Mouse (Mus musculus) small intestine, adult 2 months (tissue): ENCODE measurements around the gene Col2a1. TPM values are rescaled to one million over a fixed set of nuclear protein-coding genes. Genes with fewer than 3 reads are reported as not detected.

Source experiments
- H3K27ac ChIP-seq: fragments of 200-500 bp; 2 replicates; pipeline ENCODE4 v1.5.1; 2012; ENCODE audit warnings: low read depth, low read length, control low read depth, inconsistent platforms; ENCODE audit not compliant: insufficient read depth
- H3K27me3 ChIP-seq: fragments of 200-500 bp; 2 replicates; pipeline ENCODE4 v1.6.1; 2012; ENCODE audit warnings: mild to moderate bottlenecking, moderate library complexity, low read length, inconsistent platforms; ENCODE audit not compliant: control insufficient read depth, insufficient read depth
- H3K36me3 ChIP-seq: fragments of 200-500 bp; 2 replicates; pipeline ENCODE4 v1.6.1; 2012; ENCODE audit warnings: mild to moderate bottlenecking, low read length, control low read depth, inconsistent platforms; ENCODE audit not compliant: control insufficient read depth, insufficient read depth
- H3K4me1 ChIP-seq: fragments of 200-500 bp; 2 replicates; pipeline ENCODE4 v1.6.1; 2012; ENCODE audit warnings: low read length, inconsistent platforms, mixed read lengths; ENCODE audit not compliant: control insufficient read depth, insufficient read depth, insufficient read length
- H3K4me3 ChIP-seq: fragments of 200-500 bp; 2 replicates; pipeline ENCODE4 v1.5.1; 2012; ENCODE audit warnings: low read depth, mild to moderate bottlenecking, control low read depth, inconsistent platforms, low read length, moderate library complexity
- CTCF ChIP-seq: fragments of 200-500 bp; IDR thresholded peaks from 2 replicates; pipeline ENCODE4 v1.5.1; 2012; ENCODE audit warnings: low read depth, mild to moderate bottlenecking, control low read depth, inconsistent platforms, low read length, moderate library complexity, mixed read lengths; ENCODE audit not compliant: insufficient replicate concordance, insufficient read length; ENCODE audit errors: extremely low read depth
- POLR2A ChIP-seq: fragments of 200-500 bp; IDR thresholded peaks from 2 replicates; pipeline ENCODE4 v1.6.1; 2012; ENCODE audit warnings: low read depth, mild to moderate bottlenecking, control low read depth, inconsistent platforms, low read length, moderate library complexity
- WGBS: fragments of 180-500 bp; shearing (Covaris S2); methylation state at CpG from one replicate; pipeline ENCODE4 v1.1.7; 2018; 5-methylcytosine and 5-hydroxymethylcytosine counted together
- polyA plus RNA-seq: library from polyadenylated mRNA; depleted of rRNA; stranded (reverse); fragments of >200 nt; gene quantifications from 2 replicates; pipeline ENCODE4 v1.2.3, GENCODE M21; 2012

Col2a1 gene
- polyA plus RNA-seq, 1 experiment: 0.03 TPM

DNA sequence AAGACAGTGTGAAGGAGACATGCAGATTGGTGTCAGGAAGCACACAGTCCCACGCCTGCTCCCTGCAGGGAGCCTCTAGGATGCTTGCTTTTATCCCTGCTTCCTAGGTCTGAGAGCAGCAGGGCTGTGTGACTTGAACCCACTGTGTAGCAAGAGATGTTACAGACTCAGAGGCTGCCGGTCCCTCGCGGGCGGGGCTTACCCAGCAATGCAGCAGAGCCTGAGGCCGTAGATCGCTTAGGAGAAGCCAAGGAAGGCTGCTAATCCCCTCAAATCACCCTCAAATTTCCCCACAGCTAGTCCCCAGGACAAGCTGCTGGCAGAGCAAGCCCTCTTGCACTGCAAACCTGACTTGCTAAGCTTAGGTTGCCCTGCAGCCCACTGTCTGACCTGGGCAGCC lies 55.8 kb downstream of the Col2a1 start:
- Histone ChIP-seq H3K27ac (no peak overlapping the region), H3K4me1 (peaks cover 27% of the 10 kb centered on the region), H3K27me3 (no peaks in the 10 kb centered on the region), H3K36me3 (no peaks in the 10 kb centered on the region), H3K4me3 (no peak overlapping the region)
- WGBS: 47% methylated on average over 7 of the region's 7 CpGs
- TF ChIP-seq POLR2A: no peak
- TF ChIP-seq CTCF: no peak

DNA sequence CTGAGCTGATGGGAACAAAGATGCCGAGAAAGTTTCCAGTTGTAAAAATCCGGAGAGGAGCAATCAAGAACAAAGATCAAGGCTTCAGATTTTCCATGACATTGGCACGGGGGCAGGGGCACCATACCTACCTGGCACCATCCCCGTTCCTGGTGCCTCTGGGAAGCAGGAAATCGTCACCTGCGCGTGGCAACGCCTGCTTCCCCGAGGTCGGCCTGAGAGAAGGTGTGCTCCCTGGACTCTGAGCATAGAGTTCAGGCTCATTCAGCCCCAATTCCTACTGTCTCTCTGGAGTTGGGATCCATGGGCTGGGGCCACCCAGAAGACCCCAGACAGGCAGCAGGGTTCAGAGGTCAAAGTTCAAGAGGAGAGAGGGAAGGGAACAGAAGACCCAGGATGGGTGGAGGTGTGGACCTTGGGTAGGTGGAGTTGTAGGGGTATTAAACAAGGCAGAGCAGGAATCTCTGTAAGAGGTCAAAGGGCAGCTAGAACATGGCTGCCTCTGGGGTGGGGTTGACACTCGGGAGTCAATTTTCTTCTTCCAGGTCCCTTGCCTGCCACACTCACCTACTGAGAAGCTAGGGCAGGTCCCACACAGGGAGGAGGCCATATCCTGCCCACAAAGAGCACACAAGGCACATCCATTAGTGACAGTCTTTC lies 58.7 kb downstream of the Col2a1 start:
- TF ChIP-seq CTCF (peak; percentile 7; the same call in 1 of the 2 replicates), POLR2A (no peak)
- Histone ChIP-seq H3K4me3 (peak overlapping the region; percentile 18), H3K4me1 (peaks cover 48% of the 10 kb centered on the region), H3K27me3 (no peaks in the 10 kb centered on the region), H3K36me3 (no peaks in the 10 kb centered on the region), H3K27ac (peak overlapping the region; percentile 99)
- WGBS: 28% methylated on average over 11 of the region's 11 CpGs

DNA sequence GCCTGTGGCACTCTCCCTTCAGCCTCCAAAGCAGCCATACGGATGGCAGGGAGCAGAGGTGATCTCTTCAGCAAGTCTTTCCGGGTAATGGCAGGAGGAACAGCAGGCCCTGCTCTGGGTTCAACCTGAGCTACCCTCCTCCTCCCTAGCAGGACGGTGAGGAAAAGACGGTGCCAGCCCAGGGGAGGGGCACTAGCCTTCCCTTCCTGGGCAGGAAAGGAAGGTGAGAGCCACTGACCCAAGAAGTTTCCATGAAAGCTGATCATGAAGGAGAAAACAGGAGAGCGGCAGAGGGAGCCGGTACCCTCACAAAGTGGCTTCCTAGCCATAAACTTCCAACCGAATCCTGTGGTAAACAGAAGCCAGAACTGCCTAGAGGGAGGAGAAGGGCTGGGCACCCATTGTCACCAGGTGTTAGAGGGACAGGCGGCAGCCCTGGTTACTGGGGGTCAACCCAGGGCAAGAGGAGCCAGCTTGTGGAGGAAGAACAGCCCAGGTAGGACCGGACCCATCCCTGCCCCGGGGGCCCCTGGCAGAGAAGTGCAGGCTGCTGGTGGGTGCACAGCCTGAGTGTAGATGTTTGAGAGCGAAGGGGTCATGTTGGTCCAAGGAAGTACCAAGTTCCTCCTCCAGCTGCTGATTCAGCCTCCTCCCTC lies 59.4 kb downstream of the Col2a1 start:
- peaks cover 50% of the 10 kb centered on the region for H3K4me1 ChIP-seq
- H3K27ac ChIP-seq: peak overlapping the region; percentile 100
- peak overlapping the region; percentile 48 for H3K4me3 ChIP-seq
- no peaks in the 10 kb centered on the region for H3K36me3 ChIP-seq
- H3K27me3 ChIP-seq: no peaks in the 10 kb centered on the region
- 25% methylated on average over 11 of the region's 11 CpGs for WGBS
- no peak for TF ChIP-seq CTCF
- no peak; the same call in none of the 2 replicates for TF ChIP-seq POLR2A

GRCm38 (mm10) chr15:97943356-97943755 lies 61.1 kb downstream of the Col2a1 start:
- TF ChIP-seq POLR2A: no peak
- no peak for TF ChIP-seq CTCF
- Histone ChIP-seq H3K36me3 (no peaks in the 10 kb centered on the region), H3K27me3 (no peaks in the 10 kb centered on the region), H3K4me3 (no peak overlapping the region), H3K4me1 (peaks cover 52% of the 10 kb centered on the region), H3K27ac (peak overlapping the region; percentile 100)
- WGBS: 29% methylated on average over 8 of the region's 8 CpGs

DNA sequence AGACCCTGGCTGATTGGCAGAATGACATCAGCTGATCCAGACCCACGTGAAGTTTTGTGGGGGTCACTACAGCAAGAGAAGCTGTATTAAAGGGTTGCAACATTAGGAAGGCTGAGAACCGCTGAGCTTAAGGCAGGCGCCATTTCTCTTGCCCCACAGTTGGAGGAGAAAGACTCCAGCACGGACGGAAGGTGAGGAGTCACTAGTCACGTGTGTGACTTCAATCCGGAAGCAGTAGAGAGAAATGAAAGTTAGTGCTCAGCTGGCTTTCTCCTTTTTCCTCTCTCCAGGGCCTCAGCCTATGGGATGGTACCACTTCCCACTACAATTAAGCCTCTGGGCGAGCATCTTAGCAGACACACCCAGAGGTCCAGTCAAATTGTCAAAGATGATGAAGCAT lies 62.0 kb downstream of the Col2a1 start:
- no peak overlapping the region for H3K4me3 ChIP-seq
- no peaks in the 10 kb centered on the region for H3K36me3 ChIP-seq
- TF ChIP-seq CTCF: no peak
- TF ChIP-seq POLR2A: no peak
- WGBS: 57% methylated on average over 8 of the region's 8 CpGs
- H3K27me3 ChIP-seq: no peaks in the 10 kb centered on the region
- peaks cover 52% of the 10 kb centered on the region for H3K4me1 ChIP-seq
- peak overlapping the region; percentile 100 for H3K27ac ChIP-seq

- peaks cover 46% of the 10 kb centered on the region for H3K4me1 ChIP-seq
- no peak for TF ChIP-seq POLR2A
- no peak for TF ChIP-seq CTCF
- H3K36me3 ChIP-seq: no peaks in the 10 kb centered on the region
- 58% methylated on average over 2 of the region's 2 CpGs for WGBS
- no peaks in the 10 kb centered on the region for H3K27me3 ChIP-seq
- no peak overlapping the region for H3K4me3 ChIP-seq
- peak overlapping the region; percentile 19; the same call in 1 of the 2 replicates for H3K27ac ChIP-seq
Measured at GRCm38 (mm10) chr15:97941306-97941705, 63.2 kb downstream of the Col2a1 start.

DNA sequence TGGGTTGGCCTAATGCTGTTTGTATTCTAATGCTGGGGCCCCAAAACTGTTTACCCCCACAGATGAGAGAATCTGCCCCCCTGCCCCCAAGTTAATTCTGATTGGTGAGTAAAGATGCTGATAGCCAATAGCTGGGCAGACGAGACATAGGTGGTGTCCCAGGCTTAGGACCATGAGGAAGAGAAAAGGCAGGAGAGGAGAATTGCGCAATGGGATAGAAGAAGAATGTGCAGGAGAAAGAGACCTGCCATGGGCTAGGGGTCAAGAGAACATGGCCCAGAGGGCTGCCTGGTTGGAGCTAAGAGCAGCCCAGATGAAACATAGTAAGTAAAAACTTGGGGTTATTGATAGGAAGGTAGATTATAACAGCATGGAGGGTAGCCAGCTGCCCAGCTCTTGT lies 64.4 kb downstream of the Col2a1 start:
- Histone ChIP-seq H3K4me3 (no peak overlapping the region), H3K4me1 (peaks cover 41% of the 10 kb centered on the region), H3K36me3 (no peaks in the 10 kb centered on the region), H3K27me3 (no peaks in the 10 kb centered on the region), H3K27ac (no peak overlapping the region)
- 79% methylated on average over 2 of the region's 2 CpGs for WGBS
- TF ChIP-seq POLR2A: no peak
- no peak for TF ChIP-seq CTCF
